Mouse (Mus musculus) T-cell, adult 66 days (primary cell): ENCODE results near the gene Gm5941. TPM values are rescaled to one million over a fixed set of nuclear protein-coding genes. Genes with fewer than 3 reads are reported as not detected.

Source experiments
- total RNA-seq, 2 experiments: library from RNA; stranded (reverse); gene quantifications; 3 replicates in 1 of 2; 4 replicates in 1 of 2; pipeline ENCODE4 v1.2.4; 2023

Gene Gm5941
- not detected for total RNA-seq

GRCm38 (mm10) chrX:92489649-92490048 lies at the start of gene Gm5941:
Gm5941 (plus strand) TSS chrX:92489949.

Other genes with a start within 250 kb of the Gm5941 start
- not detected for gene Mageb18, start 109.6 kb downstream of the Gm5941 start, total RNA-seq